Mouse (Mus musculus) limb, embryonic 12.5 days (tissue): ENCODE data around the gene Vmn1r3. TPM values are rescaled to one million over a fixed set of nuclear protein-coding genes. Genes with fewer than 3 reads are reported as not detected.

Experiments
- polyA plus RNA-seq: library from polyadenylated mRNA; unstranded; fragments of >200 nt; fragmentation: Nextera tagmentation; extraction: Ambion mirVana; gene quantifications from 2 replicates; pipeline ENCODE4 v1.2.1, GENCODE M21; 2016

Vmn1r3 gene
- polyA plus RNA-seq, 1 experiment from 2014 or later = not detected

Other genes starting within 250 kb of the Vmn1r3 start
- gene Vmn1r2, start 18.0 kb downstream of the Vmn1r3 start, polyA plus RNA-seq = not detected in 2 replicates